Mouse (Mus musculus) thymus, postnatal 10 days (tissue): ENCODE results near the gene Dlst.

ENCODE experiments used
- DNase-seq, 2 experiments: peaks; one replicate each; pipeline ENCODE4 v3.0.0; 2021; ENCODE audit warnings: low spot score in 2 of 2

Gene Dlst

GRCm38 (mm10) chr12:85181475-85182344 lies 71.1 kb downstream of the Dlst start:
- no peak for DNase-seq

- DNase-seq, result no peak
These were observed 71.7 kb downstream of the Dlst start for GRCm38 (mm10) chr12:85182345-85182643.

GRCm38 (mm10) chr12:85182898-85183297 lies 72.3 kb downstream of the Dlst start:
- no peak for DNase-seq

GRCm38 (mm10) chr12:85184118-85184517 lies 73.5 kb downstream of the Dlst start:
- no peak for DNase-seq
